Mouse (Mus musculus) small intestine, adult 2 months (tissue): ENCODE measurements around the gene Cpne9. TPM values are rescaled to one million over a fixed set of nuclear protein-coding genes. Genes with fewer than 3 reads are reported as not detected.

Experiments
- H3K27ac ChIP-seq: fragments of 200-500 bp; 2 replicates; pipeline ENCODE4 v1.5.1; 2012; ENCODE audit warnings: low read depth, low read length, control low read depth, inconsistent platforms; ENCODE audit not compliant: insufficient read depth
- H3K27me3 ChIP-seq: fragments of 200-500 bp; 2 replicates; pipeline ENCODE4 v1.6.1; 2012; ENCODE audit warnings: mild to moderate bottlenecking, moderate library complexity, low read length, inconsistent platforms; ENCODE audit not compliant: control insufficient read depth, insufficient read depth
- H3K36me3 ChIP-seq: fragments of 200-500 bp; 2 replicates; pipeline ENCODE4 v1.6.1; 2012; ENCODE audit warnings: mild to moderate bottlenecking, low read length, control low read depth, inconsistent platforms; ENCODE audit not compliant: control insufficient read depth, insufficient read depth
- H3K4me1 ChIP-seq: fragments of 200-500 bp; 2 replicates; pipeline ENCODE4 v1.6.1; 2012; ENCODE audit warnings: low read length, inconsistent platforms, mixed read lengths; ENCODE audit not compliant: control insufficient read depth, insufficient read depth, insufficient read length
- H3K4me3 ChIP-seq: fragments of 200-500 bp; 2 replicates; pipeline ENCODE4 v1.5.1; 2012; ENCODE audit warnings: low read depth, mild to moderate bottlenecking, control low read depth, inconsistent platforms, low read length, moderate library complexity
- CTCF ChIP-seq: fragments of 200-500 bp; IDR thresholded peaks from 2 replicates; pipeline ENCODE4 v1.5.1; 2012; ENCODE audit warnings: low read depth, mild to moderate bottlenecking, control low read depth, inconsistent platforms, low read length, moderate library complexity, mixed read lengths; ENCODE audit not compliant: insufficient replicate concordance, insufficient read length; ENCODE audit errors: extremely low read depth
- POLR2A ChIP-seq: fragments of 200-500 bp; IDR thresholded peaks from 2 replicates; pipeline ENCODE4 v1.6.1; 2012; ENCODE audit warnings: low read depth, mild to moderate bottlenecking, control low read depth, inconsistent platforms, low read length, moderate library complexity
- WGBS: fragments of 180-500 bp; shearing (Covaris S2); methylation state at CpG from one replicate; pipeline ENCODE4 v1.1.7; 2018; 5-methylcytosine and 5-hydroxymethylcytosine counted together
- polyA plus RNA-seq: library from polyadenylated mRNA; depleted of rRNA; stranded (reverse); fragments of >200 nt; gene quantifications from 2 replicates; pipeline ENCODE4 v1.2.3, GENCODE M21; 2012

The Cpne9 gene
- polyA plus RNA-seq, 1 experiment = not detected

- Histone ChIP-seq H3K36me3 (peaks cover 13% of the 10 kb centered on the region), H3K27ac (peak overlapping the region; percentile 99), H3K27me3 (no peaks in the 10 kb centered on the region), H3K4me1 (no peaks in the 10 kb centered on the region; the same call in 1 of the 2 replicates), H3K4me3 (peak overlapping the region; percentile 97)
- WGBS = under 1% methylated on average over 50 of the region's 50 CpGs
- TF ChIP-seq POLR2A = peak; percentile 40; the same call in 1 of the 2 replicates
- TF ChIP-seq CTCF = no peak
These were observed 24.3 kb downstream of the Cpne9 start for GRCm38 (mm10) chr6:113306322-113306985.

- Histone ChIP-seq H3K36me3 (peaks cover 13% of the 10 kb centered on the region), H3K27me3 (no peaks in the 10 kb centered on the region)
These were observed 24.9 kb downstream of the Cpne9 start, which contains the start of gene Brpf1 for GRCm38 (mm10) chr6:113306986-113307349. Brpf1 (plus strand) TSS chr6:113307137.

GRCm38 (mm10) chr6:113307481-113308121, 25.5 kb downstream of the Cpne9 start:
- peak overlapping the region; percentile 97 for H3K4me3 ChIP-seq
- no peaks in the 10 kb centered on the region for H3K27me3 ChIP-seq
- TF ChIP-seq CTCF = no peak
- TF ChIP-seq POLR2A = no peak; the same call in 1 of the 2 replicates
- peak overlapping the region; percentile 99 for H3K27ac ChIP-seq
- H3K36me3 ChIP-seq = peaks cover 13% of the 10 kb centered on the region
- peaks cover under 1% of the 10 kb centered on the region; the same call in 1 of the 2 replicates for H3K4me1 ChIP-seq
- WGBS = under 1% methylated on average over 34 of the region's 34 CpGs

More at GRCm38 (mm10) chr6:113306986-113307349, 24.9 kb downstream of the Cpne9 start, which contains the start of gene Brpf1:
- WGBS = under 1% methylated on average over 32 of the region's 32 CpGs
- H3K4me3 ChIP-seq = peak within 1 kb of the TSS; percentile 97
- no peaks in the 10 kb centered on the region; the same call in 1 of the 2 replicates for H3K4me1 ChIP-seq
- peak within 1 kb of the TSS; percentile 99 for H3K27ac ChIP-seq
- no peak; the same call in 1 of the 2 replicates for TF ChIP-seq POLR2A
- TF ChIP-seq CTCF = no peak

- peak overlapping the region; percentile 97 for H3K4me3 ChIP-seq
- WGBS = 5% methylated on average over 5 of the region's 5 CpGs
- H3K27me3 ChIP-seq = no peaks in the 10 kb centered on the region
- TF ChIP-seq POLR2A = no peak
- TF ChIP-seq CTCF = no peak
- H3K4me1 ChIP-seq = peaks cover 2% of the 10 kb centered on the region; the same call in 1 of the 2 replicates
- peak overlapping the region; percentile 99 for H3K27ac ChIP-seq
- H3K36me3 ChIP-seq = peaks cover 15% of the 10 kb centered on the region
These were observed 26.0 kb downstream of the Cpne9 start for GRCm38 (mm10) chr6:113308141-113308540.

GRCm38 (mm10) chr6:113315972-113316371, 33.9 kb downstream of the Cpne9 start:
- WGBS = 91% methylated on average over 3 of the region's 3 CpGs
- Histone ChIP-seq H3K36me3 (peaks cover 65% of the 10 kb centered on the region), H3K27ac (no peak overlapping the region)

GRCm38 (mm10) chr6:113326533-113327315, 44.6 kb downstream of the Cpne9 start, which contains the start of gene Ogg1:
Ogg1 (plus strand) TSS chr6:113326972.
- Histone ChIP-seq H3K36me3 (peaks cover 27% of the 10 kb centered on the region), H3K4me3 (peak within 1 kb of the TSS; percentile 85), H3K27ac (peak within 1 kb of the TSS; percentile 74), H3K4me1 (peaks cover 6% of the 10 kb centered on the region; the same call in 1 of the 2 replicates), H3K27me3 (no peaks in the 10 kb centered on the region)
- peak; percentile 87 for TF ChIP-seq POLR2A
- TF ChIP-seq CTCF = peak; percentile 14; the same call in 1 of the 2 replicates
- under 1% methylated on average over 52 of the region's 52 CpGs for WGBS

More at GRCm38 (mm10) chr6:113315972-113316371, 33.9 kb downstream of the Cpne9 start:
- peaks cover 8% of the 10 kb centered on the region; the same call in 1 of the 2 replicates for H3K4me1 ChIP-seq
- TF ChIP-seq POLR2A (no peak), CTCF (no peak)
- no peaks in the 10 kb centered on the region for H3K27me3 ChIP-seq
- no peak overlapping the region for H3K4me3 ChIP-seq
